Mouse (Mus musculus): ENCODE data around the gene Slc27a3.

The Slc27a3 gene

GRCm38 (mm10) chr3:90389511-90390490 is at the start of gene Slc27a3:
Gene Slc27a3 (minus strand): TSS chr3:90389938.
- peak; percentile 61 for DNase-seq

DNA sequence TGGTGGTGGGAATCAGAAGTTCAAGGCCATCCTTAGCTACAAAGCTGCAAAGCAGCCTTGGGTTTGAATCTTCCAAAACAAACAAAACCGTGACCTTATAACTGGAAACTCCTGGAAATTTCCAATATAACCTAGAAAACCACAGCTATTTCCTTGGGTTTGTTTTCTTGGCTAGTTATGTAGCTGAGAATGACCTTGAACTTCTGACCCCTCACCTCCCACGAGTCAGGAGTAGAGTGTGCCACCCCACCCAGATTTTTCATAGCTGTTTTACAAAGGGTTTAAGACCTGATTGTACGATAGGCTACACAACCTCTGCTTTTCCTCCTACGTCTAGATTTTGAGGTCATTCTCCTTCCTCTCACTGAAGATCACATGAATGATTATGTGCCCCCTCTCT is 47.4 kb upstream of the Slc27a3 start:
- no peak for DNase-seq

DNA sequence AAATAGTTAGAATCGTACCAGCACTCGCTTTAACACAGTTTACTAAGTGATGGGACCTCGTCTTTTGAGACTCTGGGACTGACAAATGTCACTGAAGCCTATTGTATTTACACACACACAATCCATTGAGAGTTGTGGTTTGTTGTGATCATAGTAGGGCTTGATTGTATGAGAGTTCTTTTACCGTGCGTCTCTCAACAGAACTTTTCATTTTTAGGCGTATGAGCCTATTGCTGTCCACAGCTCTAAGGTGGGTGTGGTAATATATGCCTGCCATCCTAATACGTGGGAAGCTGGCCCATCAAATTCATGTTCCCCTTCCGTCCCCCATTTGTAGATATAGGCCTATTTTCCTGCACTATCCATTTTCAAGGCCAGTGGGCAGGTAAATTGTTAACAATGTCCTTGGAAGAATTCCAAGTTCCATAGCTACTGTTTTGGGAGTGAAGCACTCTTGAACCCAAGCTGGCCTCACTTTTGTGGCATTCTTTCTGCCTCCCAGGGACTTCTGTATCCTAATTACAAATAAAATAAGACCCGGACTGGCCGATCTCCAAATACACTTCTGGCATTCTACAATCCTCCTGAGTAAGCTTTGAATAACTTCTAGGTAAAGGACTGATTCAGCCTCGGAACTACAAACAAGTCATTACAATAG is 44.5 kb upstream of the Slc27a3 start:
- peak; percentile 90 for DNase-seq

DNA sequence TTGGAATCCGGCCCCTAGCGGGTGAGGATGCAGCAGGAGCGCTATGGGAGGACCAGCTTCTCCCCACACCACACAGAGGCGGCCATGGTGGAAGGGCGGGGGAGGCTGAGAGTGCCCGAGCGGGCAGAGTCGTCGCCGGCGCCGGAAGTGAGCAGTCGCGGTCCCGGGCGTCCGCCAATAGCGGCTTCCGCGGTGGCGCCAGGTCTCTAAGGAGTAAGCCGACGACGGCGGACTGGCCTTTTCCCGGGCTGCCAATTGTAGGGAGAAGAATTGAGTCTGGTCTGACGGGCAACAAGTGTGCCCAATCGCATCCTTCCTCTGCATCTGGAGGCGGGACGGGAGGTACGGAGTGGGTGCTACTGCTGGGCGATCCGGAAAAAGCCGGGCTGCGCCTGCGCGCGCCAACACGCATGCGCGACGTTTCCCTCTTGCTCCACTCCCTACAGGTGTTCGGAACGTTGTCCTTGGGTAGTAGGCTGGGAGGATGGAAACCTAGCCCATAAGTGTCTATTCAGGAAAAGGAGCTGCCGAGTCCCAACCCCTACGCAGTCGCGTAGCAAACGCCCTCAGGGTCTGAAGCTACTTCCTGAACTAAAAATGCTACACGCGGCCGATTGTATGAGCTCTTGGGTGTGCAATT is 43.8 kb upstream of the Slc27a3 start, which contains the start of gene Ints3:
TSS of gene Ints3 (minus strand) at position 242 of the 640 bp plus-strand sequence.
- DNase-seq: peak; percentile 100

DNA sequence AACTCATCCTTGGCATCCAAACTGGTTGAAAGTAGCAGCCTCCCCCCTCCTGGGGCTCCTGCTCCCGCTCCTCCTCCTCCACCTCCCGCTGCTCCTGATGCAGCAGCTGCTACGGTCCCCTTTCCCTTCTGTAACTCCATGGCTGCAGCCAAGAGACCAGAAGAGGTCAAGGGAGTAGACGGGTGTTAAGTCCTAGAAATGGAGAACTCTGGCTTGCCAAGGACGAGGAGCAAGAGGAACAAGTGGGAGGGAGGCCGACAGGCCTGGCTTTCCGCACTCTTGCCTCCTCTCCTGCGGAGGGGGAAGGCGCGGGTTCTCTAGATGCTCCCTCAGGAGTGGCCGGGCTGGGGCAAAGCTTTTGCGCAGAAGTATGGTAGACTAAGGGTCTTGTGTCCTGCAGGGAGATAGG is 43.1 kb upstream of the Slc27a3 start:
- DNase-seq: peak; percentile 42

DNA sequence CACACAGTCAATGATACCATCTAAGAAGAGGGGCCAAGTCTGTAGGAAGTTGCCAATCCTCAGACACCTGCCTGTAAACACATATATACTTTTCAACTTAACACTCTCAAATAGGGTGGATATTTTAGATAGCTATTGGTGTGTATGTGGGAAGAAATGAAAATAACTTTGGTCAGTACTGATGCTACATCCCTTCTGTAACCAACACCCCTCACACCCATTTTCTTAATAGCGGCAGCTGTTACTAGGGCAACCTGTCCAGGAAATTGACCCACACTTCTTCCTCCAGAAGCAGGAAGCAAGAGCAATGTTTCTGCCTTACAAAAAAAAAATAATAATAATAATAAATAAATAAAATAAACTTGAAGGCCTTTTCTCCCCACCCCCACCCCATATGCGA is 42.6 kb upstream of the Slc27a3 start:
- DNase-seq: no peak

DNA sequence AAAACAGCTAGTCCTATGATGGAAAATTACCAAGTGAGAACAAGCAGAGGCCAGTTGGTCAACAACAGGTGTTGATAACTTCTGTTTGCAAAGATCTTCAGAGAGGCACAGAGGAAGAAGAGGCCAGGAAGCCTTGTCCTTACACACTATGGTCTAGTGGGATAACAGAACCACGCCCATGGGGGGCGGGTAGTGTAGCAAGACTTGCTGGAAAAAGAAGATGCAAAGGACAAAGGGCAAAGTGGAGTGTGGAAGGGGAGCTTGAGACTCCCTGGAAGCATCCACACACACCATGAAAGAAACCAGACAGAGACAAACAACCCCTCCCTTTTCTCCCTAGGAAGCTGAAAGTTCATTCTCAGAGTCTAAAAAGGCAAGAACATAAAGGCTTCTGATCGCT is 39.8 kb upstream of the Slc27a3 start:
- DNase-seq: peak; percentile 20

DNA sequence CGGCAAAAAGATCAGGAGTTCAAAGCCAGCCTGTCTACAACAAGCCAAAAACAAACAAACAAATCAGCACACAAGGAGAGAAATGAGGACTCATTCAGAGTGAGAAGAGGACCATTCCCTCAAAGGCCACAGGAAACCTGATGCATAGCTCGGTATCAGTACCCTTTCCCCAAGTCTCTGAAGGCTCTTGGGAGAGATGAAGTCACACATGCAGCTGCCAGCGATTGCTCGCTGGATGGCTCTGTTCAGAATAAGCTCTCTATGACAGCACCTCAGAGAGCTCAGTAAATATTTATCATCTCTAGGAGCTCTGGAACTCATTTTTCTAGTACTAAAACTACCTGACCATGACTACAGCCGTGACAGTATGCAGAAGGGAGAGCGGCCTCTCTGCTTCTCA is 38.4 kb upstream of the Slc27a3 start:
- peak; percentile 40 for DNase-seq

GRCm38 (mm10) chr3:90427574-90427973 is 37.8 kb upstream of the Slc27a3 start:
- DNase-seq: peak; percentile 22

- DNase-seq: no peak
These were observed 35.8 kb upstream of the Slc27a3 start for GRCm38 (mm10) chr3:90425499-90425898.

DNA sequence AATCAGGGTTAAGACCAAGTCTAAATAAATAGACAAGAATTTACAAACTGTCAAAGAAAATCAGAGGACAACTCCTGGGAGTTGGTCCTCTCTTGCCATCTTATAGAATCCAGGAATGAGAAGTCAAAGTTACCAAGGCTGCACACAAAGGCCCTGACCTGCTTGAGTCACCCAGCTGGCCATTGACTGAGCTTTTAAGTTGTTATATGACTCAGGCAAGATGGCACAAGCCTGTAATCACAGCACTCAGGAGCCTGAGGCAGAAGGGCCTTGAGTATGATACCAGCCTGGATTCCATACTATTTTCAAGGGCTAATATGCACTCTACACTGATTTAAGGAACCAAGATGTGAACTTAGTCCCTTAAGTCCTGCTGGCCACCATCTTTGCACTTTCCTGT is 33.8 kb upstream of the Slc27a3 start:
- no peak for DNase-seq

GRCm38 (mm10) chr3:90420696-90421095 is 31.0 kb upstream of the Slc27a3 start:
- peak; percentile 17 for DNase-seq

GRCm38 (mm10) chr3:90413011-90413396 is 23.3 kb upstream of the Slc27a3 start:
- no peak for DNase-seq

- DNase-seq: peak; percentile 84
These were observed 22.7 kb upstream of the Slc27a3 start for GRCm38 (mm10) chr3:90412312-90413010.

DNA sequence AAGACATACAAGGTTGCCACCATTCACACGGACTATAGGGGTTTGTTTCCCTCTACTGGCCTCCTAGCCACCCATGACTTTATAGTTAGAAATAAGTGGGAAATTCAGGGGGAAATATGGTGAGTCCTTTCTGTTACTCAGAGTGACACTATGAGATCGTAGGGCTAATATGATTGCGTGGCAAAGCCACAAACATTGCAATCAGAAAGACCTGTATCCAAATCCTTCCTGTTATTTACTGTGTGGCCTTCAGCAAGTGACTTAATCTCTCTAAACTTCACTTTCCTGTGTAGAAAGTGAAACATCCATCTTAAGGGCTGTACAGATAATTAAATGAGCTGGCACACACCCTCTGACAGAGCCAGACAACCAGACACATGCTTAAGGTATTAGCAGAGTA is 19.0 kb upstream of the Slc27a3 start:
- no peak for DNase-seq

GRCm38 (mm10) chr3:90406414-90406813 is 16.7 kb upstream of the Slc27a3 start:
- DNase-seq: no peak

DNA sequence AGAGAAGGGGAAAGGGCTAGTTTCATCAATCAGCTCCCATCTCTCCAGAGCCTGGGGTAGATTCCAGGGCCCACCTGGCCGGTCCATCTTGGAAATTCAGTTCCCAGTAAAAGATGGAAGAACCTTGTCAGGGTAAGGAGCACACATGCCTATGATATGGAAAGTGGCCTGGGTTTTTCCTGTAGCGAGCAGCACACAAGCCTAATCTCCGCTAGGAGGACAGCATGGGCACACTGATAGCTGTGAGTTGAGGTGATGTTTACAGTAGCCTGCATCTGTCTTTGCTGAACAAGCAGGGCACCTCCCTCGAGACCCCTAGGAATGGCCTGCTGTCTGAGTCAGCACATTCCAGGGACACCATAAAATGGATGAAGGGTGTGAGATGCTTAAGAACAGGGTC is 14.9 kb upstream of the Slc27a3 start:
- DNase-seq: no peak

- no peak for DNase-seq
These were observed 14.4 kb upstream of the Slc27a3 start for GRCm38 (mm10) chr3:90404121-90404520.

DNA sequence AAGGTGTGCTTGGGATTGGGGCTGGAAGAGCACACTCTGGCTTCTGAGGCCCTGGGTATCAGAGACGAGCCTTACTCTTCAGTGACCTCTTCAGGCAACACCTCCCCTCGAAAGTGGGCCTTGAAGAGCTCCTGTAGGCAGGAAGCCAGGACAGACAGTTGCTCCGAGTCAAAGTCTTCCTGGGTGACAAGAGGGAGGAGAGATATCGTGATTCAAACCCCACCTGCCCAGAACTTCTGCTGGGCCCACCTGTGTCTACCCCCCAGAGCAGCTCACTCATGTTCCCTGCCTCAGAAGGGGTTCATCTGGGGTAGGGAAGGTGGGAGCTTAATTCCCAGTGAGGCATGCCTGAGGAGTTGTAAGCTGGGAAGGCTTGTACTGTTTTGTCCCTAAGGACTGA is 11.3 kb upstream of the Slc27a3 start:
- DNase-seq: no peak

- peak; percentile 51 for DNase-seq
These were observed 5.9 kb upstream of the Slc27a3 start for GRCm38 (mm10) chr3:90395629-90396028.

DNA sequence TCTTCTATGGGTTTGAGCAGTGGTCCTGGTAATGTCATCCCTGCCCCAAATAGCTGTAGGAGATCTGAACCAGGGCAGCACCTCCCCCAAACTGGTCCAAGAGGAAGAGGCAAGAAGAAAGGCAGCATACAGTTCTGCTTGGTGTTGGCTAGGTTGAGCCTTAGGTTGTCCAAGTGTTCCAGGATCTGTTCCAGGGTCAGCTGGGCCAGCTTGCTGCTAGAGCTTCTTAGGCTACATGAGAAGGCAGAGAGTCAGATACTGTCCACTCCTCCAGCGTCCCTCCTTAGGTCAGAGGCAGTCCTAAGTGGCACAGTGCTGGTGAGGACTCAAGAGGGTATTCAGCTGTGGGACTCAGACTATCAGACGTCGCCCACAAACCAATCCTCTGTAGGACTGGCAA is 2.9 kb upstream of the Slc27a3 start:
- no peak for DNase-seq

DNA sequence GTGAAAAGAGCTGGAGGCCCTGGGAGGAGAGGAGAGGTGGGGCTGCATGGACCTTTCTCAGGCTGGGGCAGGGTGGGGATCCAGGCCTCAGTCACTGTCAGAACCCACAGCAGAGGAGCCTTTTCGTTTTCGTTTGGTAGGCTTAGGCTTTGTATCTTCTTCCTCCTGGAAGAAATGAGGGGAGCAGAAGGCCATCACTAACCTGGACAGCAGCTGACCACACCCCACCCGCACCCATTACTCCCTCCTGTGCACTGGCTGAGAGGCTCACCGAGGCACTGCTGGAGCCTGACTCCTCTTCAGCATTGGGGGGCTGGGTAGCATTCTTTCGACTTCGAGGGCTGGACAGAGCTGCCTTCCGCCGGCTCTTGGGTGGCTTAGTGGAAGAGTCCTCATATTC is 2.2 kb upstream of the Slc27a3 start:
- no peak for DNase-seq

GRCm38 (mm10) chr3:90391004-90391403 is 1.3 kb upstream of the Slc27a3 start:
- DNase-seq: no peak
